Mouse (Mus musculus): ENCODE results near the gene Vmn1r199. TPM values are rescaled to one million over a fixed set of nuclear protein-coding genes. Genes with fewer than 3 reads are reported as not detected.

The Vmn1r199 gene
- not detected for total RNA-seq (2021)
- long read RNA-seq, result 0 reads

DNA sequence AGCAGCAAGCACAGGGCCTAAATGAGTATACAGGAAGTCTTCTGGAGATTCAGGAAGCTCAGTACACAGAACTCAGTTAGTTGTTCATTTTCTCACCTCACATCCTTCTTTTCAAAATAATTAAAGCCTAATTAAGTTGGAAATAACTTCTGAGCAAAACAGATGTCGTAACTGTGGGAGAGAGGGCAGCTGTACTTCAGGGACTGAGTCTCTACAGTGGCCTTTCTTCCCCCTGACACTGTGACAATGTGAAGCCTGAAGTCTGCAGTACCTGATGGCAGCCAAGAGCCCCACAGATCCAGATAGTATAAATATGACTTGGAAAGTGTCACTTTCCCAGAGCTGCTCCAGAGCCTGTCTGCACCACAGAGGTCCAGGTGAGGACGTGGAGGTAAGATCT, at the start of gene Vmn1r199:
Gene Vmn1r199, plus strand, starts transcription at position 301 of the 400 bp plus-strand sequence.
- DNase-seq (ENCODE audit: low spot score in 2 of 2), result no peak

DNA sequence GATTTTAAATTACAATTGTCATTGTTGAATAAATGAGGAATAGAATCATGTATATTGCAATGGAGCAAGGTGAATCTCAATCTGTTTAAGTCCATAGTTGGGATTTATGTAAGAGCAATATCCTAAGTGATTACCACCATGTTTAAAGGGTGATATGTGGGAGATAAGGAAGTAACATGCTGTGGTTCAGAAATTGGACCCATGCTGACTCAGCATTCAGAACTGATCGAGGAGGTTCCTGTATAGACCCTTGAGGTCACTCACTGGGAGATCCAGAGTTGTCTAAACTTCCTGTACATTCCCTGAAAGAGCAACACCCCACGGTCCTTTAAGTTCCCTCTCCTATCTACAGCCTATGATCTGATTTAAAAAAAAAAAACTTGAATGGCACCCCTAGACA, 46.3 kb upstream of the Vmn1r199 start:
- DNase-seq (ENCODE audit: low spot score in 2 of 2), result no peak

DNA sequence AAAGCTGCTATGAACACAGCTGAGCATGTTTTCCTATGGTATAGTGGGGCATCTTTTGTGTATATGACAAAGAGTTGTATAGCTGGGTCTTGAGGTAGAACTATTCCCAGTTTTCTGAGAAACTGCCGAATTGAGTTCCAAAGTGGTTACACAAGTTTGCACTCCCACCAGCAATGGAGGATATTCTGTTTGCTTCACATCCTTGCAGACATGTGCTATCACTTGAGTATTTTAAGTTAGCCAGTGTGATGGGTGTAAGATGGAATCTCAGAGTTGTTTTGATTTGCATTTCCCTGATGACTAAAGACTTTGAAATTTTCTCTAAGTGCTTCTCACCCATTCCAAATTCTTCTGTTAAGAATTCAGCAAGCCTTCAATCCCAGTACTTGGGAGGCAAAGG, 44.1 kb upstream of the Vmn1r199 start:
- DNase-seq (ENCODE audit: low spot score in 2 of 2), result no peak

DNA sequence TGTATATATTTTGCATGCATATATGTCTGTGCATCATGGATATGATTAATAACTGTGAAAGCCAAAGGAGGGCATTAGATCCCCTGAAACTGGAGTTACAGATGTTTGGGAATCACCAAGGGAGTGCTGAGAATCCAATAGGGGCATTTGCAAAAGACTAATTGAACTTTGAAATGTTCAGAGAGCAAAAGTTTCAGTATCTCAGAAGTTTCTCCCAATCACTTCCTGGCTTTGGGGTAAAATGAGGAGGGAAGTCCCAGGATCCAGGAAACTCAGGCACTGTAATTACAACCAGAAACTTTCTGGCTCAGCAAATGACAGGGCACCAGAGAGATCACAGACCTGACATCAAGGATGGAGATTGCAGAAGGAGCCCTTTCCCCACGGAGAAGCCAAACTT, 29.6 kb upstream of the Vmn1r199 start, which contains the start of gene Vmn1r198:
Gene Vmn1r198, plus strand, starts transcription at position 301 of the 400 bp plus-strand sequence.
- DNase-seq (ENCODE audit: low spot score in 2 of 2), result no peak

DNA sequence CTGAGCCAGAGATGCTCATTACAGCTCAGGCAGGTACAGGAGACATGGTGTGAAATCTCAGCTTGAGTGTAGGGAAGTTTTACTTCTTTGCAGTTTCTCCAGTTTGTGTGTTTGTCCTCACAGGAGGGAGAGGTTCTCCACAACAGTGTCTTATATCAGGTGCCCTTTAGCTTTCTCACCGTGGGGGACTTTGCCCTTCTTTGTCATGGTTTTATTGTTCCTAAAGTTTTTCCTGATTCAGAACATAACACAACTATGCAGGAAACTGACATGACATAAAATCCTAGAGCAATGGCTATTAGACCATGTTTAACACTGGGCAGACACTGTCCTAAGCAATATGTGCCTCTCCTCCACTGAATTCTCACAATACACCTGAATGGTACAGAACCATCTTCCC, 28.8 kb upstream of the Vmn1r199 start:
- DNase-seq (ENCODE audit: low spot score in 2 of 2), result no peak

DNA sequence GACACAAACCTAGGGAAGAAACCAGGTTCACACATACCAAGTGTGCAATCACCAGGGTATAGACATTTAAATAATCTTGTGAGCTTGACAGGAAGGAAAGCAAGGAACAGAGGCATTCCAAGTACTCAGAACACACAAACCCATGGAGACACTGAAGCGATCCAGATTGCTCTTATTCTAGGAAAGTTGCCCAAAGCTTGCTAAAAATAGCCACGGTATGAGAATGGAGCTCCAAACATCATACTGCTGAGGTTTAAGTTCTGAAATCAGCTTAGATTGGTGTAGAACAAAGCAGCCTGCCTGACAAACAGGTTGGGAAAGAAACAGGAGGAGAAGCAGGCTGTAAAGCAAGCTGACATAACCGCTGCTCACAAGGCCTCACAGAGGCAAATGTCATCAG, 1.5 kb downstream of the Vmn1r199 start:
- DNase-seq (ENCODE audit: low spot score in 2 of 2), result peak; percentile 22 to 73

DNA sequence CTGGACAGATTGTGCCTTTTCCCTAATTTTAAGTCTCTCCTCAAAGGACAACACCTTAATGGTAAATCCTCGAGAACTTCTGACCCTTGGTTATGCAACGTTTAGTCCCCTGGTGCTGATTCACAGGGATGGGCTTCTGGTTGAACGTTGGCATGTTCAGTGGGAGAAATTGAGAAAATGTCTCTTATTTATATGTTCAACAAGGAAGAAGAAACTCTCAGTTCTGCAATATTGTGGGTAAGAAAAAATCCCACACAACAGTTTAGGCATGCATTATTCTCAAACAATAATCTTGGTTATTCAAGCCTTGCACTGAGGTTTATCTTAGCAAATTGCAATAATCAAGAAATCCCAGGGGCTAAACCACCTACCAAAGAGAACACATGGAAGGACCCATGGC, 3.8 kb downstream of the Vmn1r199 start:
- DNase-seq (ENCODE audit: low spot score in 2 of 2), result no peak

DNA sequence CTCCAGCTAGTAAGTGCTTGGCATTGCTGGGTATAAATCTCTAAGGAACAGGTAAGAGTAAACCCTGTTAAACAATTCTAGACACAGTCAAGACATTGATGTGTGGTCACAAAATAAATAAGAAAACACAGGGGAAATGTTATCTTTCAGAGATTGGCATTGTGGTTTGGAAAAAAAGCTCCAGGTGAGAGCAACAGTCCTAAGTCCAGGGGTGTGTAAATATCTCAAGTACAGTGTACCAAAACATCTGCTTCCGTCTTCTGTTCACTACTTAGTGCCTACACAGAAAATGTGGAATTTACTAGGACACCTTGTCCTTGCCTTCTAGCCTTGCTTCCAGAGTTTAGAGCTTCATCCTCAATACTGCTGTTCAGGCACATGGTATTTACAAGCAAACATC, 7.4 kb downstream of the Vmn1r199 start:
- DNase-seq (ENCODE audit: low spot score in 2 of 2), result no peak

DNA sequence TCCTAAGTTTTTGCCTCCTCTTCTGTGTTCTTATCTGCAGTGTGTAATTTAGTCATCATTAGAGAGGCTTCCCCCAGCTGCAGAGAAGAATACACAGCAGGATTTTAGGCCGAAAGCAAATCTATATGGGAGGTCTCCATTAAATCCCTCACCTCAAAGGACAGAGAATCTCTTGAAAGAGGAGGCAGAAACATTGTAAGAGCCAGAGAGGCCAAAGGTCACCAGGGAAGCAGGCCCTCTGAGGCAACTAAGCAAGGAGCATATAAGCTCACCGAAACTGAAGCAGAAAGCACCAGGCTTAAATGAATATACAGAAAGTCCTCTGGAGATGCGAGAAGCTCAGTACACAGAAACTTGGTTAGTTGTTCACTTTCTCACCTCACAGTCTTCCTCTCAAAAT, 10.5 kb downstream of the Vmn1r199 start, which contains the start of gene Vmn1r200:
Gene Vmn1r200, plus strand, starts transcription at position 301 of the 400 bp plus-strand sequence.
- DNase-seq (ENCODE audit: low spot score in 2 of 2), result no peak

DNA sequence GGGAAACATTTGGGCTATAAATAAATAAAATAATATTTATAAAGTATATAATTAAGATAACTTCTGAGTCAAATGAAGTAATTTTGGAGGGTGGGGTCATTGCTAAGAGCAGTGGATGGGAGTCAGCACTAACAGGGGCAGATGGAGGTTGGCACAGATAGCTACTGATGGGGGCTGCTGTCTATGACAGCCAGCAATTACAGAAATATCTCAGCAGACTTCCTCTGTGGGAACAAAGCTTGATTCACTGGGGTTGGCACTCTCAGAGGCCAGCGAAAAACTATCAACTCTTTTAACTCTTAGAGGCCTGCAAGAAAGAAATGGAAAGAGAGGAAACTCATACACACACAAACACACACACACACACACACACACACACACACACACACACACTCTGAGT, 23.4 kb downstream of the Vmn1r199 start:
- DNase-seq (ENCODE audit: low spot score in 2 of 2), result peak; percentile 19 to 50

Other genes starting within 250 kb of the Vmn1r199 start
- not detected for gene Vmn1r191, start 195.8 kb upstream of the Vmn1r199 start, total RNA-seq (2021)
- not detected for gene Vmn1r192, start 188.7 kb upstream of the Vmn1r199 start, total RNA-seq (2021)
- not detected for gene Vmn1r193, start 156.7 kb upstream of the Vmn1r199 start, total RNA-seq (2021)
- not detected for gene Vmn1r194, start 135.6 kb upstream of the Vmn1r199 start, total RNA-seq (2021)
- gene Vmn1r195, start 109.3 kb upstream of the Vmn1r199 start, total RNA-seq (2021), result not detected
- not detected for gene Vmn1r196, start 89.9 kb upstream of the Vmn1r199 start, total RNA-seq (2021)
- not detected for gene Vmn1r197, start 55.2 kb upstream of the Vmn1r199 start, total RNA-seq (2021)
- not detected for gene Vmn1r198, start 29.5 kb upstream of the Vmn1r199 start, total RNA-seq (2021)
- gene Vmn1r200, start 10.6 kb downstream of the Vmn1r199 start, total RNA-seq (2021), result not detected
- not detected for gene Vmn1r201, start 92.1 kb downstream of the Vmn1r199 start, total RNA-seq (2021)
- under 1 TPM in 1 of 2 experiments, not detected in 1; 0.07 TPM for gene Vmn1r202, start 125.6 kb downstream of the Vmn1r199 start, total RNA-seq (2021)
- gene Vmn1r203, start 138.3 kb downstream of the Vmn1r199 start, total RNA-seq (2021), result not detected
- not detected for gene Vmn1r204, start 173.4 kb downstream of the Vmn1r199 start, total RNA-seq (2021)
- gene Vmn1r205, start 213.2 kb downstream of the Vmn1r199 start, total RNA-seq (2021), result not detected
- not detected for gene Vmn1r206, start 244.4 kb downstream of the Vmn1r199 start, total RNA-seq (2021)

Data from layer of hippocampus, adult 18-20 months (tissue).